Mouse (Mus musculus): Measurements from ENCODE around the gene Pik3ip1.
A peak's percentile ranks its signal among the peaks of the same experiment; 100 is the strongest.

The Pik3ip1 gene

GRCm38 (mm10) chr11:3379427-3379826 is 49.2 kb downstream of the Pik3ip1 start:
- DNase-seq: no peak

- DNase-seq: no peak
These were observed 51.1 kb downstream of the Pik3ip1 start for GRCm38 (mm10) chr11:3381148-3381814.

- DNase-seq: peak in 1 of 2 experiments; percentile 44
These were observed 52.7 kb downstream of the Pik3ip1 start for GRCm38 (mm10) chr11:3382602-3383594.

- DNase-seq: peak; percentile 95
These were observed 56.8 kb downstream of the Pik3ip1 start for GRCm38 (mm10) chr11:3386941-3387368.

GRCm38 (mm10) chr11:3387482-3388196 is 57.4 kb downstream of the Pik3ip1 start:
- DNase-seq: no peak

GRCm38 (mm10) chr11:3389996-3390395 is 59.8 kb downstream of the Pik3ip1 start:
- peak; percentile 21 to 36 for DNase-seq

- no peak for DNase-seq
These were observed 60.6 kb downstream of the Pik3ip1 start for GRCm38 (mm10) chr11:3390789-3391188.

- DNase-seq: no peak
These were observed 62.3 kb downstream of the Pik3ip1 start for GRCm38 (mm10) chr11:3392526-3392925.
